Mouse (Mus musculus): ENCODE results near the gene Cyp17a1. TPM values are rescaled to one million over a fixed set of nuclear protein-coding genes. Genes with fewer than 3 reads are reported as not detected.

The Cyp17a1 gene
- polyA plus RNA-seq, 1 experiment from 2014 or later = 0.09 TPM

DNA sequence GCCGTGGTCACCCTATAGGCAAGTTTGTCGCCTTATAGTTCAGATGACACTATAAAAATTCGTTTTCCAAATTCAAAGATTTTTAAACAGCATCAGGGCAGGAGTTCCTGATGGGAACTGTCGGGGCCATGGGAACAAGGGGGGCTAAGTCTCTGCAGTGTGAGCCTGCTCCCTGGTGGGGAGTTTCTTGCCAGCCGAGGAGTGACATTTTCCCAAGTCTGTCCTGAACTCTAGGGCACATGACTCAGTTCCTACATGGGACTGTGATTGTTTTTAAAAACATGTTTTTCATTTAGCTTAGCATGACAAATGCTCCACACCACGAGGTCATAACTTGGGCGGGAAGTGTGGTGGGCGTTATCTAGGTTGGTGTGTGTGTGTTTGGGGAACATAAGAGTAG is 25.1 kb downstream of the Cyp17a1 start:
- Histone ChIP-seq H3K4me2 (ENCODE audit: low read depth, low read length) (no peak overlapping the region), H3K4me3 (replicated peaks; ENCODE audit: low read length) (no peak overlapping the region), H3K27me3 (ENCODE audit: control insufficient read depth, insufficient read depth, low read length) (no peaks in the 10 kb centered on the region), H3K9ac (ENCODE audit: low read length) (no peak overlapping the region), H3K9me3 (replicated peaks; ENCODE audit: control insufficient read depth, low read length) (no peaks in the 10 kb centered on the region), H3K27ac (ENCODE audit: low read length) (no peak overlapping the region), H3K4me1 (ENCODE audit: control insufficient read depth, insufficient read depth, low read length) (peaks cover 39% of the 10 kb centered on the region), H3K36me3 (ENCODE audit: control insufficient read depth, insufficient read depth, low read length) (peaks cover 10% of the 10 kb centered on the region)
- ATAC-seq (ENCODE audit: insufficient read depth, low FRiP score) = no peak
- 82% methylated on average over 8 of the region's 8 CpGs for WGBS

DNA sequence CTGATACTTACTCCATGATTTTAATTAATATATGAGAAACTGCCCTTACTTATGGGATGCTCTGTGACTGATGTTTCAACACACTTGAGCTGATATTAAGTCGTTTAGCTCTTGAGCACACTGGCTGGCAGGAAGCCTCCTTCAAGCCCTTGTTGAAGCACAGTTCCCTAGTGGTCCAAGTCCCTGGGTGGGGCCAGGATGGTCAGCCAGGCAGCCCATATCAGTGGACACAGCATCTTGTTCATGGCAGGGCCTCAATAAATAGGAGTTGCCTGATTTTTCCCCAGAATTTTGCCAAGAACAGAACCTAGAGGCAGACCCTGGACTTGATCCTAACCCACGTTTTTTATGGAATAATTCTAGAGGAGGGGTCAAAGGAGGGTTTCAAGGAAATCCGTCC is 25.7 kb downstream of the Cyp17a1 start:
- Histone ChIP-seq H3K4me1 (ENCODE audit: control insufficient read depth, insufficient read depth, low read length) (peaks cover 45% of the 10 kb centered on the region), H3K4me2 (ENCODE audit: low read depth, low read length) (no peak overlapping the region), H3K36me3 (ENCODE audit: control insufficient read depth, insufficient read depth, low read length) (peaks cover 10% of the 10 kb centered on the region), H3K4me3 (replicated peaks; ENCODE audit: low read length) (no peak overlapping the region), H3K27ac (ENCODE audit: low read length) (no peak overlapping the region), H3K9ac (ENCODE audit: low read length) (no peak overlapping the region), H3K27me3 (ENCODE audit: control insufficient read depth, insufficient read depth, low read length) (no peaks in the 10 kb centered on the region), H3K9me3 (replicated peaks; ENCODE audit: control insufficient read depth, low read length) (no peaks in the 10 kb centered on the region)
- ATAC-seq (ENCODE audit: insufficient read depth, low FRiP score) = no peak
- WGBS = 62% methylated on average over 3 of the region's 3 CpGs

DNA sequence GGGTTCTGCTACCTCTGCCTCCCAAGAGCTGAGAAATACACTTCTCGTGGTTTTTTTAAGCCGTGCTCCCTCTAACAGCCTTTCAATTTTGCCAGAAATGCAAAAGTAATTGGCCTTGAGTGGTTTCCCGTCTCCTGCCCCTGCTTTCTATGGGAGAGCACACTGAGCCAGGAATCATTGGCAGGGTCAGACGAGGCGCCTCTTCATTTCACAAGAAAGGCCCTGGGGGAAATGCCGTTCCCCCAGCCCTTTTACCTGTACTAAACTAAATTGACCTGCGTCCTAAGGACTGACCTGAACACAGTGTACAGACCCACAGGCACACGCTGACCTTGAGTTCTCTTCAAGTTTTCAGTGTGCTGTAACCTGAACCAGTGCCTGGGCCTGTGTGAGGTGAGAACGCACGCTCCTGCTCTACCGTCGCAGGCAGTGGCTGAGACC is 26.9 kb downstream of the Cyp17a1 start:
- Histone ChIP-seq H3K27me3 (ENCODE audit: control insufficient read depth, insufficient read depth, low read length) (no peaks in the 10 kb centered on the region), H3K4me3 (replicated peaks; ENCODE audit: low read length) (no peak overlapping the region), H3K27ac (ENCODE audit: low read length) (peak overlapping the region; percentile 75; the same call in 1 of the 2 replicates), H3K4me2 (ENCODE audit: low read depth, low read length) (no peak overlapping the region), H3K4me1 (ENCODE audit: control insufficient read depth, insufficient read depth, low read length) (peaks cover 57% of the 10 kb centered on the region), H3K36me3 (ENCODE audit: control insufficient read depth, insufficient read depth, low read length) (peaks cover 10% of the 10 kb centered on the region), H3K9me3 (replicated peaks; ENCODE audit: control insufficient read depth, low read length) (no peaks in the 10 kb centered on the region), H3K9ac (ENCODE audit: low read length) (no peak overlapping the region)
- ATAC-seq (ENCODE audit: insufficient read depth, low FRiP score) = no peak
- 79% methylated on average over 12 of the region's 12 CpGs for WGBS

DNA sequence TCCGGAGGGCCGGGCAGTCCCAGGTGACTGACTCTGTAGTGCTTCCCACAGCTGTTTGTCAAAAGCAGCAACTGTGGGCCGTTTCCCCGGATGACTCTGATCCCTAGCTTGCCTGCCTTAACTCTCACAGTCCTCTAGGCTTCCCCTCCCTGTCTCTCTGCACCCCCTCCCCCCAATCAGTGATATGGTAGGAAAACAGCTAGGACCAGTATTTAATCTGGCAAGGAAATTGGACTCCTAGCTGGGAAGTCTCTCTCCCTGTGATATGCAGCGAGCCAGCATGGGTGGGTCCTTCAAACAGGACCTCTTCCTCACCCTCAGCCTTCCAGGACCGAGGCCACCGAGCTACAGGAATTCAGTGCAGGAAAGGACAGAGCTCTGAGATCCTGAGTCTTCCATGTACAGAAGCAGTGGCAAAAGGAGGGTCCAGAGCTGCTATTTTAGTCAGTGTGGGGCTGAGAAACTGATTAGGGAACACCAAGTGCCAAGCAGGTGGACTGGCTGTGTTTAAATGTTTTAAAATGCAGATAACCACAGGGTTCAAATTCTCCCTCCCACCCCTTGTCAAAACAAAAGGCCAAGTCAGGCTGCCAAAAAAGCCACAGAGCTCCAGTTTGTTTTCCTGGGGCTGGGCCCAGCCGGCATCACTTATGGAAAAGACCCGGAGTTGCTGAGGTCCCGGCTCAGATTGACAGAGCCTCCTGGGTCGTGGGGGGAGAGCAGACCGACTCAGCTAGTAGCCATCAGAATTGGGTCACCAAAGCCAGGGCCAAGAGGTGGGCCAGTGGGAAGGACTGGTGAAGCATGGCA is 28.0 kb downstream of the Cyp17a1 start:
- no peak overlapping the region for H3K4me3 ChIP-seq (replicated peaks; ENCODE audit: low read length)
- H3K9me3 ChIP-seq (replicated peaks; ENCODE audit: control insufficient read depth, low read length) = no peaks in the 10 kb centered on the region
- 26% methylated on average over 12 of the region's 12 CpGs for WGBS
- peaks cover 66% of the 10 kb centered on the region for H3K4me1 ChIP-seq (ENCODE audit: control insufficient read depth, insufficient read depth, low read length)
- H3K27ac ChIP-seq (ENCODE audit: low read length) = peak overlapping the region; percentile 75
- H3K4me2 ChIP-seq (ENCODE audit: low read depth, low read length) = no peak overlapping the region
- ATAC-seq (ENCODE audit: insufficient read depth, low FRiP score) = peak; percentile 51; the same call in 1 of the 2 replicates
- H3K9ac ChIP-seq (ENCODE audit: low read length) = peak overlapping the region; percentile 36; the same call in 1 of the 2 replicates
- H3K27me3 ChIP-seq (ENCODE audit: control insufficient read depth, insufficient read depth, low read length) = no peaks in the 10 kb centered on the region
- H3K36me3 ChIP-seq (ENCODE audit: control insufficient read depth, insufficient read depth, low read length) = peaks cover 10% of the 10 kb centered on the region

DNA sequence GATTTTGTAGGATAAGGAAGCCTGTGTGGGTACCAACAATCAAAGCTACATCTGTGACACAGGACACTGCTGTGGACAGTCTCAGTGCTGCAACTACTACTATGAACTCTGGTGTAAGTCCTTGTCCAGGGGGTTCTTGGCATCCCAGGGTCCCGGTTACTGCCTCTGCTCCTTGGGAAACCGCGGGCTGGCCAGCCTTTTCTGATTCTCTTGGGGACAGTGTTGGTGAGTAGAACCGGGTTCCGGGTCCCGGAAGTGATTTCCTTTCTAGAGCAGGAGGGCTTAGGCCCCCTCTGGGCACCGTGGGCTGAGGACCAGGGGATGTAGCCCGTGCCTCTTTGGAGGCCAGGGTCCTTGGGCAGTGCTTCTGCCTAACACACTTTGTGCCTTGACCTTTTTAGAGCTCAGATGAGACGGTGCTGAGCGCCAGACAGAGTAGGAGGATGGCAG is 28.6 kb downstream of the Cyp17a1 start:
- Histone ChIP-seq H3K27ac (ENCODE audit: low read length) (peak overlapping the region; percentile 75), H3K36me3 (ENCODE audit: control insufficient read depth, insufficient read depth, low read length) (peaks cover 10% of the 10 kb centered on the region), H3K4me2 (ENCODE audit: low read depth, low read length) (no peak overlapping the region), H3K4me3 (replicated peaks; ENCODE audit: low read length) (no peak overlapping the region), H3K9ac (ENCODE audit: low read length) (no peak overlapping the region; the same call in 1 of the 2 replicates), H3K4me1 (ENCODE audit: control insufficient read depth, insufficient read depth, low read length) (peaks cover 67% of the 10 kb centered on the region), H3K9me3 (replicated peaks; ENCODE audit: control insufficient read depth, low read length) (no peaks in the 10 kb centered on the region), H3K27me3 (ENCODE audit: control insufficient read depth, insufficient read depth, low read length) (no peaks in the 10 kb centered on the region)
- 72% methylated on average over 10 of the region's 10 CpGs for WGBS
- ATAC-seq (ENCODE audit: insufficient read depth, low FRiP score) = no peak

DNA sequence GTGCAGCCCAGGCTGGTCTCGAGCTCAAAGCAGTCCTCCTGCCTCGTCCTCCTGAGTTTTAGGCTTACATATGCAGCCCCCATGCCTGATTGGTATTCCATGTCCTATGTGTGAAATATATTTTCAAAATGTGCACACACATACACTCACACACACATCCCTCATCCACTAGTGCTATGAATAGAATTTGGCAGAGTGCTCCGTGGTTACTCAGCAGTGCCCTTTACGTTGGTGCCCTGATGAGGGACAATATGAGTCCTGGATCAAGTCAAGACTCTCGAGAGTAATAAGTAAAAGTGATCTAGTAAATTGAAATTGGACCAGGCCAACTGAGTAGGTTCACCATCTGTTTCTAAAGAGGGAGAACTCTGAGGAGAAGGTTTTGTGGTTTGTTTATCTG is 29.7 kb downstream of the Cyp17a1 start:
- Histone ChIP-seq H3K27ac (ENCODE audit: low read length) (no peak overlapping the region), H3K4me3 (replicated peaks; ENCODE audit: low read length) (no peak overlapping the region), H3K9me3 (replicated peaks; ENCODE audit: control insufficient read depth, low read length) (no peaks in the 10 kb centered on the region), H3K4me2 (ENCODE audit: low read depth, low read length) (no peak overlapping the region), H3K27me3 (ENCODE audit: control insufficient read depth, insufficient read depth, low read length) (no peaks in the 10 kb centered on the region), H3K36me3 (ENCODE audit: control insufficient read depth, insufficient read depth, low read length) (peaks cover 10% of the 10 kb centered on the region), H3K4me1 (ENCODE audit: control insufficient read depth, insufficient read depth, low read length) (peaks cover 67% of the 10 kb centered on the region), H3K9ac (ENCODE audit: low read length) (peak overlapping the region; percentile 17; the same call in 1 of the 2 replicates)
- 69% methylated on average over 5 of the region's 5 CpGs for WGBS
- no peak for ATAC-seq (ENCODE audit: insufficient read depth, low FRiP score)

DNA sequence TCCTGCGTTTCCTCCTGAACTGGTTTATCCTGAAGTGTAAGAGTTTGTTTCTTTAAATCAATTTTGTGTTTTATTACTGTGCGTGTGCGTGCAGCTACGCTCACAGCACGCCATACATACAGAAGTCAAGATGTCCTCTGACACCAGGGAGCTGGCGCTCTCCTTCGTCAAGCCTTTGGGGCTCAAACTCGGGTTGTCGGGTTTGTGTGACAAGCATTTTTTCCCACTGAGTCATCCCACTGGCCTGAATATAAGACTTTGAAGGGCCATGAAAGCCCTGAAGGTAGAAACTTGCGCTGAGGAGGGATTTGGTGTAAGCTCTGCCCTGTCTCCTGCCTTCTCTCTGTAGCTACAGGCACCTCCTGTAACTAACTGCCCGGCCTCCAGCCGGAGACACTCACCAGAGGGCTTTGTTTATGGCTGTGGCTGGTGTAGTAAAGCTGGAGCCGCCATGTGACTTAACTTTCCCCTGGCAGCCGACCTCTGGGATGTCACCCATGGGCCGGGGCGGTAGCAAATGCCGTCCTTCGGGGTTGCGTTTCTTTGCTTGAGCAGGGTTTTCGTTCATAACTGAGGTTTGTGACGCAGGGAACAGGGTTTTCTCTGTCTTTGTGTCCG is 30.7 kb downstream of the Cyp17a1 start:
- ATAC-seq (ENCODE audit: insufficient read depth, low FRiP score) = peak; percentile 26; the same call in 1 of the 2 replicates
- 38% methylated on average over 22 of the region's 22 CpGs for WGBS
- Histone ChIP-seq H3K4me3 (replicated peaks; ENCODE audit: low read length) (peak overlapping the region; percentile 6; the same call in 1 of the 2 replicates), H3K27me3 (ENCODE audit: control insufficient read depth, insufficient read depth, low read length) (no peaks in the 10 kb centered on the region), H3K9ac (ENCODE audit: low read length) (peak overlapping the region; percentile 37), H3K9me3 (replicated peaks; ENCODE audit: control insufficient read depth, low read length) (no peaks in the 10 kb centered on the region), H3K27ac (ENCODE audit: low read length) (peak overlapping the region; percentile 96), H3K36me3 (ENCODE audit: control insufficient read depth, insufficient read depth, low read length) (peaks cover 6% of the 10 kb centered on the region), H3K4me1 (ENCODE audit: control insufficient read depth, insufficient read depth, low read length) (peaks cover 67% of the 10 kb centered on the region), H3K4me2 (ENCODE audit: low read depth, low read length) (peak overlapping the region; percentile 45)

DNA sequence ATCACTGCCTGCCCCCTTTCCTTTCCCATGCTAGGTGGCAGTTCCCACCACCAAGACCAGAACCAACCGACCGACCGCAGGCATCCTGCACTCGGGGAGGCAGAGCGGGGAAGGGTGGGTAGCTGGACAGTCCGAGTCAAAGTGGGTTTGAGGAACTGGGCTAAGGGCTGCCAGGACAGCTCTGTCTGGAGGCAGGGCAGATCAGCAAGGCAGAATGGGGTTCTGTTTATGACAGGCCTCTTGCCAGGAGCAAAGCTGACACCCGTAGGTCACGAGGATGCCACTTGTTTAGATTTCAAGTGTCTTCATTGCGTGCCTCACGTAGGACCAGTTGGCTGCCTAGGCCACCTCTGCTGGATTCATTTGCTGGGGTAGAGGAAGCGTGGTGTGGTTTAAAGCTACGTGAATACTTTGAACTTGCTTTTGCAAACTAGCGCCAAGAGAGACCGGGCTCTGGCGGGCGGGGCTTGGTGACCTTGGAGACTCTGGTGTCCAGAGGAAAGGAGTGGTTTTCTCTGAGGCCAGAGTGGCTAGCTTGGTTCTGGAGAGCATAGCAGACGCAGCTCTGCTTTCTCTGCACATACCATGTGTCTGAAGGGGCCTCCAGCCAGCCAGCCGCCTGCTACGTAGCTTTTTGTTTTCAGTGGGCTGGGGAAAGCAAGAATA is 31.4 kb downstream of the Cyp17a1 start:
- Histone ChIP-seq H3K36me3 (ENCODE audit: control insufficient read depth, insufficient read depth, low read length) (peaks cover 6% of the 10 kb centered on the region), H3K27me3 (ENCODE audit: control insufficient read depth, insufficient read depth, low read length) (no peaks in the 10 kb centered on the region), H3K9ac (ENCODE audit: low read length) (peak overlapping the region; percentile 37), H3K9me3 (replicated peaks; ENCODE audit: control insufficient read depth, low read length) (no peaks in the 10 kb centered on the region), H3K27ac (ENCODE audit: low read length) (peak overlapping the region; percentile 96), H3K4me2 (ENCODE audit: low read depth, low read length) (peak overlapping the region; percentile 45), H3K4me1 (ENCODE audit: control insufficient read depth, insufficient read depth, low read length) (peaks cover 63% of the 10 kb centered on the region), H3K4me3 (replicated peaks; ENCODE audit: low read length) (peak overlapping the region; percentile 6; the same call in 1 of the 2 replicates)
- WGBS = 32% methylated on average over 19 of the region's 19 CpGs
- peak; percentile 73 for ATAC-seq (ENCODE audit: insufficient read depth, low FRiP score)
